Mouse (Mus musculus) stomach, embryonic 14.5 days (tissue): Measurements from ENCODE around the gene Ninl. TPM values are rescaled to one million over a fixed set of nuclear protein-coding genes. Genes with fewer than 3 reads are reported as not detected.
"Not testable (repeated sequence)": the region's sequence is repeated elsewhere in the genome, so short reads cannot be mapped to it uniquely, and the experiment has no call there.

ENCODE experiments used
- ATAC-seq: fragments of 200-750 bp; cut with Nextera tagmentation; 2 replicates; pipeline ENCODE4 v1.8.0; 2017; ENCODE audit warnings: low read depth, moderate TSS enrichment; ENCODE audit not compliant: insufficient number of reproducible peaks, insufficient read depth, low FRiP score
- H3K27ac ChIP-seq: fragments of 300-500 bp; sonication (generic); 2 replicates; pipeline ENCODE4 v1.5.1; 2014; ENCODE audit warnings: mild to moderate bottlenecking, low read length, moderate library complexity, mixed read lengths
- H3K27me3 ChIP-seq: fragments of 300-500 bp; sonication (generic); 2 replicates; pipeline ENCODE4 v1.6.1; 2014; ENCODE audit warnings: low read length, control low read depth, mixed read lengths; ENCODE audit not compliant: control insufficient read depth, insufficient read depth
- H3K36me3 ChIP-seq: fragments of 300-500 bp; sonication (generic); 2 replicates; pipeline ENCODE4 v1.6.1; 2014; ENCODE audit warnings: mild to moderate bottlenecking, control low read depth, low read length, moderate library complexity, mixed read lengths; ENCODE audit not compliant: control insufficient read depth, insufficient read depth
- H3K4me1 ChIP-seq: fragments of 300-500 bp; sonication (generic); 2 replicates; pipeline ENCODE4 v1.6.1; 2014; ENCODE audit warnings: low read length, control low read depth, mixed read lengths; ENCODE audit not compliant: control insufficient read depth, insufficient read depth
- H3K4me2 ChIP-seq: fragments of 300-500 bp; sonication (generic); replicated peaks from 2 replicates; pipeline ENCODE4 v1.6.1; 2014; ENCODE audit warnings: low read depth, low read length, control low read depth
- H3K4me3 ChIP-seq: fragments of 300-500 bp; sonication (generic); 2 replicates; pipeline ENCODE4 v1.5.1; 2014; ENCODE audit warnings: low read depth, low read length, control low read depth
- H3K9ac ChIP-seq: fragments of 300-500 bp; sonication (generic); replicated peaks from 2 replicates; pipeline ENCODE4 v1.6.1; 2014; ENCODE audit warnings: low read depth, mild to moderate bottlenecking, control low read depth, low read length, moderate library complexity, mixed read lengths
- H3K9me3 ChIP-seq: fragments of 300-500 bp; sonication (generic); 2 replicates; pipeline ENCODE4 v1.6.1; 2016; ENCODE audit warnings: low read depth, low read length, control low read depth; ENCODE audit not compliant: control insufficient read depth
- WGBS: fragments of 180-500 bp; shearing (Covaris S2); extraction: QIAGEN DNeasy Blood & Tissue Kit; methylation state at CpG from one replicate; pipeline ENCODE4 v1.1.7; 2014; 5-methylcytosine and 5-hydroxymethylcytosine counted together
- polyA plus RNA-seq: library from polyadenylated mRNA; unstranded; fragments of >200 nt; fragmentation: Nextera tagmentation; extraction: Ambion mirVana; gene quantifications from 2 replicates; pipeline ENCODE4 v1.2.1, GENCODE M21; 2014

The Ninl gene
- polyA plus RNA-seq, 1 experiment from 2014 or later: 14.0 TPM

DNA sequence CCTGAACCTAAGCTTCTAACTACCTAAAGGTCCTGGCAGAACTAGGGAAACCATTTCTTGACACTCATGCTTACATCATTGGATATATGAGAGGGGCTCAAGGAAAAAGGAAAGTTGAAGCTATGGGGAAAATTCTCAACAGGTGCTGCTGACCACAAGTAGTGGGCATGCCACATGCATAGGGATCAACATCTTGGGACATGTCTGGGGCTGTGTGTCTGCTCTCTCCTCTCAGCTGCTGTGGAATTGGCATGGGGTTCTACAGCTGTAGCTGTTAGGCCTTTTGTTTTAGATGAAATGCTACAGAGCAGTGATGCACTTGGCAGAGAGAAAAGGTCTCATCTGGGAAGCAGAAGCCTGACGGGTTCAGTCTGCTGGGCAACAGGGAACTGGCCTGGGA, 83.3 kb downstream of the Ninl start:
- Histone ChIP-seq H3K27ac (no peak overlapping the region), H3K27me3 (no peaks in the 10 kb centered on the region), H3K4me2 (no peak overlapping the region), H3K36me3 (peaks cover 24% of the 10 kb centered on the region), H3K4me1 (no peaks in the 10 kb centered on the region), H3K9me3 (no peaks in the 10 kb centered on the region), H3K4me3 (no peak overlapping the region), H3K9ac (no peak overlapping the region)
- ATAC-seq: no peak
- WGBS: 77% methylated on average over 1 of the region's 1 CpGs

GRCm38 (mm10) chr2:150951201-150951600, 88.0 kb downstream of the Ninl start:
- Histone ChIP-seq H3K4me1 (no peaks in the 10 kb centered on the region), H3K27ac (no peak overlapping the region), H3K4me3 (no peak overlapping the region), H3K4me2 (no peak overlapping the region), H3K9ac (no peak overlapping the region), H3K9me3 (no peaks in the 10 kb centered on the region), H3K27me3 (no peaks in the 10 kb centered on the region), H3K36me3 (peaks cover 24% of the 10 kb centered on the region; the same call in 1 of the 2 replicates)
- WGBS: 83% methylated on average over 2 of the region's 2 CpGs
- no peak for ATAC-seq

GRCm38 (mm10) chr2:150950056-150950455, 89.1 kb downstream of the Ninl start:
- 78% methylated on average over 6 of the region's 6 CpGs for WGBS
- H3K36me3 ChIP-seq: peaks cover 25% of the 10 kb centered on the region; the same call in 1 of the 2 replicates
- H3K27ac ChIP-seq: no peak overlapping the region
- H3K4me2 ChIP-seq: no peak overlapping the region
- no peaks in the 10 kb centered on the region for H3K9me3 ChIP-seq
- ATAC-seq: no peak
- H3K4me1 ChIP-seq: no peaks in the 10 kb centered on the region
- no peak overlapping the region for H3K9ac ChIP-seq
- H3K27me3 ChIP-seq: no peaks in the 10 kb centered on the region
- H3K4me3 ChIP-seq: no peak overlapping the region

- Histone ChIP-seq H3K4me1 (no peaks in the 10 kb centered on the region), H3K27ac (no peak overlapping the region), H3K36me3 (peaks cover 29% of the 10 kb centered on the region; the same call in 1 of the 2 replicates), H3K4me3 (no peak overlapping the region), H3K4me2 (no peak overlapping the region), H3K9me3 (no peaks in the 10 kb centered on the region), H3K27me3 (no peaks in the 10 kb centered on the region), H3K9ac (no peak overlapping the region)
- WGBS: 91% methylated on average over 3 of the region's 3 CpGs
- 0 out of 2 replicates have a peak, but pooled peaks have one; percentile 48 for ATAC-seq
Measured at GRCm38 (mm10) chr2:150949652-150950051, 89.5 kb downstream of the Ninl start.

GRCm38 (mm10) chr2:150948786-150949185, 90.4 kb downstream of the Ninl start:
- Histone ChIP-seq H3K4me2 (no peak overlapping the region), H3K4me3 (no peak overlapping the region), H3K9ac (no peak overlapping the region), H3K27ac (no peak overlapping the region), H3K4me1 (no peaks in the 10 kb centered on the region), H3K9me3 (no peaks in the 10 kb centered on the region), H3K27me3 (no peaks in the 10 kb centered on the region), H3K36me3 (peaks cover 27% of the 10 kb centered on the region; the same call in 1 of the 2 replicates)
- WGBS: 84% methylated on average over 5 of the region's 5 CpGs
- ATAC-seq: no peak

- not testable (repeated sequence) for H3K27me3 ChIP-seq, H3K9ac ChIP-seq, H3K9me3 ChIP-seq, H3K4me2 ChIP-seq, H3K4me3 ChIP-seq, ATAC-seq, H3K27ac ChIP-seq, H3K4me1 ChIP-seq
- whole genome bisulfite sequencing: 89% methylated on average over 12 of the region's 12 CpGs
- peaks cover 23% of the 10 kb centered on the region; the same call in 1 of the 2 replicates for H3K36me3 ChIP-seq
Measured at GRCm38 (mm10) chr2:150947880-150948611, 91.1 kb downstream of the Ninl start.

DNA sequence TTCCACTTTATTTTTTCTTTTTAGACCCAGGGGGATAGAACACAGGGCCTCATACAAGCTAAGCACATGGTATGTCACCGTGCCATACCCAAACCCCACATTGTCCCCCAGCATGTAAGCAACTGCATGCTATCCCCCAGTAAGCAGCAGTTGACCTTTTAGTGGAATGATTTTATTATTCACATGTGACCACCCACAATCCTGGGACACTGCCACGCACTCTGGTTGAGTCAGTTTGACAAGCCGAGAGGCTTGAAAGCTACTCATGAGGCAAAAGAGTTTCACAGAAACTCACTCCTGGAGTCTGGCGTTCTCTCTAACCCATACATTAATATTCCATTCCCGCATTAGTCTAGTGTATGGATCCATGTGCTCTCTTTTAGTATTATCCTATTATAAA, 91.8 kb downstream of the Ninl start:
- H3K9me3 ChIP-seq, H3K27me3 ChIP-seq, H3K4me3 ChIP-seq, H3K4me1 ChIP-seq, H3K9ac ChIP-seq, H3K4me2 ChIP-seq, ATAC-seq, H3K27ac ChIP-seq: not testable (repeated sequence)
- H3K36me3 ChIP-seq: peaks cover 21% of the 10 kb centered on the region; the same call in 1 of the 2 replicates
- WGBS: 95% methylated on average over 5 of the region's 5 CpGs

- Histone ChIP-seq H3K9me3 (no peaks in the 10 kb centered on the region), H3K4me3 (no peak overlapping the region), H3K9ac (no peak overlapping the region), H3K27ac (no peak overlapping the region), H3K4me1 (no peaks in the 10 kb centered on the region), H3K4me2 (no peak overlapping the region), H3K27me3 (no peaks in the 10 kb centered on the region), H3K36me3 (peaks cover 11% of the 10 kb centered on the region)
- WGBS: 94% methylated on average over 5 of the region's 5 CpGs
- ATAC-seq: no peak
Measured at GRCm38 (mm10) chr2:150944017-150944416, 95.2 kb downstream of the Ninl start.

- ATAC-seq: no peak
- Histone ChIP-seq H3K4me2 (no peak overlapping the region), H3K27me3 (no peaks in the 10 kb centered on the region), H3K4me1 (no peaks in the 10 kb centered on the region), H3K36me3 (peaks cover 24% of the 10 kb centered on the region), H3K9me3 (no peaks in the 10 kb centered on the region), H3K4me3 (no peak overlapping the region), H3K9ac (no peak overlapping the region), H3K27ac (no peak overlapping the region)
- WGBS: 92% methylated on average over 4 of the region's 4 CpGs
Measured at GRCm38 (mm10) chr2:150934659-150935058, 104.5 kb downstream of the Ninl start.
